Mouse (Mus musculus) C2C12 (cell line): ENCODE results near the gene Ptges3l. TPM values are rescaled to one million over a fixed set of nuclear protein-coding genes. Genes with fewer than 3 reads are reported as not detected.

ENCODE experiments used
- H3K27me3 ChIP-seq: one replicate; pipeline ENCODE4 v1.6.1; 2011; ENCODE audit not compliant: control insufficient read depth, insufficient read depth, insufficient read length
- H3K36me3 ChIP-seq: one replicate; pipeline ENCODE4 v1.6.1; 2011; ENCODE audit not compliant: control insufficient read depth, insufficient read depth
- H3K4me3 ChIP-seq: one replicate; pipeline ENCODE4 v1.5.1; 2011; ENCODE audit warnings: mild to moderate bottlenecking, control low read depth; ENCODE audit not compliant: poor library complexity, insufficient read depth, severe bottlenecking
- H3K79me2 ChIP-seq: one replicate; pipeline ENCODE4 v1.6.1; 2011; ENCODE audit not compliant: control insufficient read depth, insufficient read depth
- H3K79me3 ChIP-seq: one replicate; pipeline ENCODE4 v1.6.1; 2011; ENCODE audit warnings: low read depth, control low read depth
- H3ac ChIP-seq: one replicate; pipeline ENCODE3; 2011; ENCODE audit warnings: low read depth; ENCODE audit not compliant: control insufficient read depth, insufficient read length
- CEBPB ChIP-seq: IDR thresholded peaks from one replicate; pipeline ENCODE4 v1.6.1; 2011; ENCODE audit warnings: low read depth, mild to moderate bottlenecking, control low read depth, moderate library complexity
- CTCF ChIP-seq: IDR thresholded peaks from one replicate; pipeline ENCODE4 v1.5.1; 2011; ENCODE audit not compliant: control insufficient read depth, insufficient read depth, insufficient read length
- FOSL1 ChIP-seq: IDR thresholded peaks from one replicate; pipeline ENCODE4 v1.8.0; 2011; ENCODE audit warnings: mild to moderate bottlenecking, low read length; ENCODE audit not compliant: poor library complexity, insufficient read depth, severe bottlenecking
- MAX ChIP-seq: IDR thresholded peaks from one replicate; pipeline ENCODE4 v1.6.1; 2011; ENCODE audit warnings: mild to moderate bottlenecking, control low read depth
- MYOD1 ChIP-seq: IDR thresholded peaks from one replicate; pipeline ENCODE4 v1.6.1; 2011; ENCODE audit warnings: low read depth; ENCODE audit not compliant: control insufficient read depth, insufficient read length
- MYOG ChIP-seq: IDR thresholded peaks from one replicate; pipeline ENCODE4 v1.6.1; 2011; ENCODE audit not compliant: control insufficient read depth, insufficient read length; ENCODE audit errors: extremely low read depth
- USF1 ChIP-seq: IDR thresholded peaks from one replicate; pipeline ENCODE4 v1.6.1; 2011; ENCODE audit warnings: low read depth, mild to moderate bottlenecking, control low read depth, moderate library complexity
- polyA plus RNA-seq: library from polyadenylated mRNA; unstranded; fragments of >200 nt; fragmentation: generic; extraction: Trizol; gene quantifications from one replicate; pipeline ENCODE4 v1.2.1, GENCODE M21; 2012; ENCODE audit warnings: missing spikeins

Gene Ptges3l
- polyA plus RNA-seq, 1 experiment: 19.2 TPM

DNA sequence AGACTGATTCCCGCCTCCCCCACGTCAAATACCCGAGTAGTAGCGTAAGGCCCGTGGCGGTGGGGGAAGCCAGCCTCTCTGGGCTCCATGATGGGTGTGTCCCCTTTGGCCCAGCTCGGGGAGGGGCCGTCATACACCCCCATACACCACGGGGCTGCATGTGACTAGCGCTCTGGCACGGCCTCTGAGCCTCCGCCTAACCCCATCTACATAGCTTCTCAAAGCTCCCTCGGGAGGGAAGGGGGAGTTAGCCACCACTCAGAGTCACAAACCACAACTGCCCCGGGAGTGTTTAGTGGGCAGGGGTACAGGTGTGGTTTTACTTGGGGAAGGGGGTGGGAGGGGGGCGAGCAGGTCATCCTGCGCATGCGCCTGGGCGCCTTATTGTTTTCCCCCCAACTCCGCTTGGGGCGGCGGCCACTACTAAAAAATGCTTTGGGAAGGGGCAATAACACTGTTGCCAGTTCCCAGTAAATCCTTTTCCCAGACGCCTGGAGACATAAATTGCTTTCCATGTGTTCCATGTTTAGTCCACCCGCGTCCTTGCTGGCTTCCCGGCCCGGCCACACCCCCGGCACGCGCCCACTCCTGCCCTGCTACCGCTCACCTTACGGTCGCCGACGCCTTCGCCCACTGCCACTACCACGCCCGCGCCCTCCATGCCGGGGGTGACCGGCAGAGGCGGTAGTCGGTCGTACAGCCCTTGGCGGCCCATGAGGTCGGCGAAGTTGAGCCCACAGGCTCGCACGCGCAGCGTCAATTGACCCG is 40.2 kb upstream of the Ptges3l start:
- peaks cover 24% of the 10 kb centered on the region for H3K36me3 ChIP-seq
- H3K79me2 ChIP-seq: peaks cover 32% of the 10 kb centered on the region
- H3K27me3 ChIP-seq: no peaks in the 10 kb centered on the region
- peaks cover 6% of the 10 kb centered on the region for H3K79me3 ChIP-seq
- peak overlapping the region; percentile 84 for H3K4me3 ChIP-seq
- H3ac ChIP-seq: peak overlapping the region; percentile 88
- TF ChIP-seq CEBPB (no peak), MYOG (no peak), MYOD1 (no peak), FOSL1 (no peak), CTCF (peak; percentile 7), MAX (peak; percentile 34), USF1 (peak; percentile 73)

DNA sequence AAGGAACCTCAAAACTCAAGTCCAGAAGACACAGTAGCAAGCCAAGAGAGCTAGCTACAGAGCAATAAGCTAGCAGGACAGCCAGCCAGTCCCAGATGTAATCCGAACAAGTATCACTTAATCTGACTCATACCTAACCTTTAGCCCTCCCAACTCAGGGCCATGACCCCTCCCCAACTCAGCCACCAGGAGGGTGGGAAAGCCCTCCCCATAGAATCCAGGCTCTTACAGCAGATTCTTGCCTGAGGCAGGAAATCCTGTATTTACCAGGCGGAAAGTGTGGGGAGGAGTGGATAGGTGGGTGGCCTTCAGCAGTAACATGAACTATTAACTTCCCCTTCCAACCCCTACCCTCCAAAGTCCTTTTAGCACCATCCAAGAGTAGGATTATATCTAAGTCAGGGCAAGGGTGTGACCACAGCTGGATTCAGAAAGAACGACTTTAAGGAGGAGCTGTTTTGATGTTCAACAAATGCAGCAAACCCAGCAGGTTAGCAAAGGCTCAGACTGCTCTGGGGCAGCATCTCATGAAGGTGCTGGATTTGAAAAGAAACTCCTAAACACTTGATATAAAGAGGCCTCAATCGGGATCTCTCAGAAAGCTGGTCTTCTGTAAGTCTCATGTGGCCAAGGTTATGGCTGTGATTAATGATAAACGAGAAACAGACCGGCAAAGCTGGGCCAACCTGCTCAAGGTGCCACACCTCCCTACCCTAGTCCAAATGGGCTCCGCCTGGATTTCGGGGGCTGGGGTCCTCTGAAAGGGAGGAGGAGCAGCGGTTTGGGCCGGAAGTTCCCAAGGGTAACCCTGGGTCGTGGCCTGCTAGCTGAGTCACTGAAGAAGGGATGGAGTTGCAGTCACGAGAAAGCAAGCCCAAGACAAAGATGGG is 39.3 kb upstream of the Ptges3l start, which contains the start of gene Rnd2:
Gene Rnd2 (plus strand): TSS at position 789 of the 890 bp plus-strand sequence.
- peak within 1 kb of the TSS; percentile 84 for H3K4me3 ChIP-seq
- peaks cover 32% of the 10 kb centered on the region for H3K36me3 ChIP-seq
- H3K79me2 ChIP-seq: peaks cover 32% of the 10 kb centered on the region
- TF ChIP-seq CEBPB: no peak
- no peak for TF ChIP-seq MYOG
- TF ChIP-seq MYOD1: no peak
- no peak for TF ChIP-seq CTCF
- TF ChIP-seq MAX: no peak
- no peak for TF ChIP-seq FOSL1
- TF ChIP-seq USF1: no peak
- no peaks in the 10 kb centered on the region for H3K27me3 ChIP-seq
- peaks cover 6% of the 10 kb centered on the region for H3K79me3 ChIP-seq
- peak within 1 kb of the TSS; percentile 88 for H3ac ChIP-seq

DNA sequence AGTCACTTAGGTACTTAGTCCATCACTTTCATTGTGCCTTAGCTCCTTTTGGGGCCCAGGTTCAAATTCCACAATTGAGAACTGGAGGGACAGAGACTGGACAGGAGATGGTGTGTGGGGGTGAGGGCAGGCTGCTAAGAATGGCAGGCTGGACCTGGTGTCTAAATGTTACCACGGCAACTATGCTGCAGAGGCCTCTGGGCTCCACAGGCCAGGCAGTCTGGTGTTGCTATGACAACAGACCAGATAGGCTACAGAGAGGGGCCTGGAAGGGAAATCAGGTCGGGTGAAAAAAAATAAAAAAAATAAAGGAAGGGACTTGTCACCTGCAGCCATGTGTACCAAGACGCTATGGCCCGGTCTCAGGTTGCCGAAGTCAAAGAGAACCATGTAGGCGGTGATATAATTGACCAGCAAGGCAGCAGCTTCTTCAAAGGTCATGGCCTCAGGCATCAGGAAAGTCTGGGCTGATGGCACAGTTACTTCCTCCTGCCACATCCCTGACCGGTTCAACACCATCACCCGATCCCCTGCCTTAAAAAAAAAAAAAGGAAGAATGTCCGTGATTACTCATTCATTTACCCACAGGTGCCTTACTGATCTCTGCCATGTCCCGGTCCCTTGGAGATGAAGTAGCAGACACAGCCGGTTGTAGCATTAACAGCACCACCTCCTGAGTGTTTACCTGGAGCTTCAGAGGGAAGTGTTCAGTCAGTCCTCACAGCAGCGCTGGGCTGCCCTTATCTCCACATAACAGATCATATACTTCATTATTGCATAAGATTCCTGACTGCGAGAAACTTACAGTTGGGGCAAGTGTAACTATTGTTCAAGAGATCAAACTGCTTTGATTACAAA is 37.7 kb upstream of the Ptges3l start:
- Histone ChIP-seq H3K79me3 (peaks cover 6% of the 10 kb centered on the region), H3ac (no peak overlapping the region), H3K79me2 (peaks cover 32% of the 10 kb centered on the region), H3K27me3 (no peaks in the 10 kb centered on the region), H3K36me3 (peaks cover 47% of the 10 kb centered on the region), H3K4me3 (no peak overlapping the region)
- TF ChIP-seq CTCF (no peak), FOSL1 (no peak), MYOD1 (no peak), MYOG (no peak), USF1 (no peak), CEBPB (no peak), MAX (no peak)

DNA sequence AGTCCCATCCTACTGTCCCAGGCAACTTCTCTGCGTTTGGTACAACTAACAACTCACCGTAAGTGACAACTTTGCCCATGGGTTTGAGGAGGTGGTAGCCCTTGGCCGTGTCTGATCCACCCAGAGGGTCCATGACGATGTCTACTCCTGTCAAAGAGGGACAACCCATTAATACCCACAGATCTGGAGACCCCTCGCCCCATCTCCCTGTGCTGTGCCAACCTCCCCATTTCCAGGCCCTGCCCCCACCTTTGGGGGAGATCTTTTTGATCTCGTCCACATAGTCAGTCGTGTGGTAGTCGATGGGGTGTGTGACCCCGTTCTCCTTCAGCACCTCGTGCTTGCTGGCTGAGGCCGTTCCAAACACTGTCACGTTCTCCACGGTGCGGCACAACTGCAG is 37.0 kb upstream of the Ptges3l start:
- Histone ChIP-seq H3K79me2 (peaks cover 32% of the 10 kb centered on the region), H3K4me3 (no peak overlapping the region), H3ac (no peak overlapping the region), H3K36me3 (peaks cover 54% of the 10 kb centered on the region), H3K27me3 (no peaks in the 10 kb centered on the region), H3K79me3 (peaks cover 6% of the 10 kb centered on the region)
- TF ChIP-seq FOSL1: no peak
- TF ChIP-seq CTCF: no peak
- TF ChIP-seq MYOG: no peak
- TF ChIP-seq CEBPB: no peak
- no peak for TF ChIP-seq MYOD1
- no peak for TF ChIP-seq USF1
- TF ChIP-seq MAX: no peak

DNA sequence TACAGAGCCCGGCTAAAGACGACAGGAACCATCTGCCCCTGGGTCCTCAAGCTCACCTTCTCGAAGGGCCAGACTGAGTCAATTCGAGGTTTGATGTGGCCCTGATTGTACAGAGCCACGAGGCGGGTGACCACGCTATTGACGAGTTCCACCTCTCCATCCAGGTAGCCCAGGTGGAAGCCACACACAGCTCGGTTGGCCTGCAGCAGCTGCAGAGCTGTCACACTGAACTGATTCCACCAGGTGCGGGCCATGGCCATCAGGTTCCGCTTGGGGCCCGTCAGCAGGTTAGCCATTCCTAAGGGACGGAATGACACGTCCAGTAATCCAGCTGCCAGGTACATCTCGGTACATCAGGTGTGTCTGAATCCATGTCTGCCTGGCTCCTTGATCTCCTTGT is 35.2 kb upstream of the Ptges3l start:
- H3K4me3 ChIP-seq: no peak overlapping the region
- no peak overlapping the region for H3ac ChIP-seq
- no peaks in the 10 kb centered on the region for H3K27me3 ChIP-seq
- TF ChIP-seq CEBPB: no peak
- TF ChIP-seq MYOD1: no peak
- no peak for TF ChIP-seq CTCF
- TF ChIP-seq MYOG: no peak
- no peak for TF ChIP-seq FOSL1
- H3K36me3 ChIP-seq: peaks cover 59% of the 10 kb centered on the region
- H3K79me3 ChIP-seq: peaks cover 6% of the 10 kb centered on the region
- H3K79me2 ChIP-seq: peaks cover 35% of the 10 kb centered on the region

DNA sequence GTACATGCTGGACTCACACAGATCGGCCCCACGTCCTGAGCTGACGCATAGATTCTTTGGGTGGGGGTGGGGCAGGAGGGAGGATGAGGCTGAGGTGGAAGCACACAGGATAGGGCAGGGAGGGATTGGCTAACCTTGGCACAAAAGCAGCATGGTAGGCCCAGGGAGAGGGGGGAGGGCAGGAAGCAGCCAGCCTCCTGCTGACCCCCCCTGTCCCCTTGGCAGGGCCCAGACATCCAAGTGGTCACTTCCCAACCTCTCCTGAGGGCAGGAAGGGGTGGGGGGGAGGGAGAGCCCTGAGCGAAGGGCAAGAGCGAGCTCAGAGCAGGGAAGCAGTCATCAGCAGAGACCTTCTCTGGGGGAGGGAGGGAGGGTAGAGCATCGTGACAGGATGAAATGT is 34.6 kb upstream of the Ptges3l start:
- TF ChIP-seq MAX: no peak
- TF ChIP-seq MYOD1: no peak
- TF ChIP-seq CTCF: no peak
- no peak for TF ChIP-seq CEBPB
- no peak for TF ChIP-seq USF1
- TF ChIP-seq FOSL1: no peak
- TF ChIP-seq MYOG: no peak
- Histone ChIP-seq H3K4me3 (no peak overlapping the region), H3K79me3 (peaks cover 6% of the 10 kb centered on the region), H3K36me3 (peaks cover 59% of the 10 kb centered on the region), H3K79me2 (peaks cover 34% of the 10 kb centered on the region), H3K27me3 (no peaks in the 10 kb centered on the region), H3ac (no peak overlapping the region)
